Mouse (Mus musculus): ENCODE measurements around the gene Sgms1.

DNA sequence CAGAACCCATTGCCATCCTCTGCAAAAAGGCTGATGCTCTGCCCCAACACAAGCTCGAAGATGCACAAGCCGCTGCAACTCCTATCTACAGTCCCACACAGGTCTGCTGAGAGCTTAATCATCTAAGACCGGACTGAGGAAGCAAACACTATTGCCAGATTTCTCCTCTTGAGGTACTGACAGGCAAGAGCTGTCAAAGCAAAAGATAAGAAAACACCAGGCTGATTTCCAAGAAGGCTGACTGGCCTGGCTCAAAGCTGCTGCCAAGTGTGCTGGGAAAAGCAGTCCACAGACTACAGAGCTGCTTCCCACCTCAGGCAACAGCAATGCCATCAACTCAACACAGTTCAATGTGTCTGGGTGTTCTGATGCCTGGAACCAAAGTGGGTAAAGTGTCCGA is 17.1 kb downstream of the Sgms1 start:
- 0 out of 2 replicates have a peak, but pooled peaks have one; percentile 30 for TF ChIP-seq POLR2A (IDR thresholded peaks at IDR 0.05; ENCODE audit: insufficient read depth, low read depth, low read length)
- TF ChIP-seq CTCF (IDR thresholded peaks at IDR 0.05): no peak
- peak; percentile 86 for TF ChIP-seq EP300 (IDR thresholded peaks at IDR 0.05; ENCODE audit: insufficient read depth, low read depth, low read length)

Measured in heart, adult 2 months (tissue).